Mouse (Mus musculus) gastrocnemius, adult 2 months (tissue): ENCODE measurements at regions not wholly inside any gene's neighbourhood (a gene's known extent, or its start where the extent isn't known, plus 50 kb on each side); places are given as distances from the start of the nearest gene placed in this dataset.

Source experiments
- DNase-seq: peaks from one replicate; pipeline ENCODE4 v3.0.0; 2022
- H3K27ac ChIP-seq: fragments of 200-600 bp; 2 replicates; pipeline ENCODE4 v1.8.1; 2022; ENCODE audit warnings: mild to moderate bottlenecking
- H3K4me3 ChIP-seq: fragments of 200-600 bp; 2 replicates; pipeline ENCODE4 v1.8.1; 2022; ENCODE audit warnings: mild to moderate bottlenecking, moderate library complexity
- CTCF ChIP-seq: fragments of 200-600 bp; IDR thresholded peaks from 2 replicates; pipeline ENCODE4 v1.8.1; 2022; ENCODE audit warnings: antibody characterized with exemption, mild to moderate bottlenecking, moderate library complexity
- intact Hi-C: fragments of 180-260 bp; cut with DNase I; formaldehyde crosslinking; loops from one replicate; pipeline ENCODE4 v1.15.1; 2025

DNA sequence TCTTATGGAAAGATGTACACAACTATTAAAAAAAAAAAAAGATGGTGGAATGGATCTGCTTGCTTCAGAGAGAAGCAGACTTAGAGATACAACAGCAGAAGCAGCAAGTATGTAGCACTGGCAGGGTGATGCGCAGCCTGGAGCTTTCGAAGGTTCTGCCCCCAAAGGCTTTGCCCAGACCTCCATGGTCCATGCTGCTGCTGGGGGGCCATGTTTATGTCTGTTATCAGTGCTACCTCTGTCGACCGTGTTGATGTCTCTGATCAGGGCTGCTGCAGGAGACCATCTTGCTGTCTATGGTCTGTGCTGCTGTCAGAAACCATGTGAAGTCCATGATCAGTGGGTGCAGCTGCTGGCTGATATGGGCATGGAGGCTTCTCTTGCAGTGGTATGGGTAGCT is 88.6 kb upstream of the Fam189a1 start:
- intact Hi-C loops = no loop called here
- no peak overlapping the region for H3K4me3 ChIP-seq
- H3K27ac ChIP-seq = no peak overlapping the region
- TF ChIP-seq CTCF = no peak
- DNase-seq = no peak

GRCm38 (mm10) chr7:65241208-65241607 is 84.8 kb upstream of the Fam189a1 start:
- DNase-seq = no peak
- H3K4me3 ChIP-seq = no peak overlapping the region
- intact Hi-C loops = no loop called here
- no peak overlapping the region for H3K27ac ChIP-seq
- TF ChIP-seq CTCF = no peak

GRCm38 (mm10) chr7:65235701-65236100 is 79.3 kb upstream of the Fam189a1 start:
- H3K27ac ChIP-seq = no peak overlapping the region
- H3K4me3 ChIP-seq = no peak overlapping the region
- no peak for DNase-seq
- TF ChIP-seq CTCF = no peak
- intact Hi-C loops = no loop called here

DNA sequence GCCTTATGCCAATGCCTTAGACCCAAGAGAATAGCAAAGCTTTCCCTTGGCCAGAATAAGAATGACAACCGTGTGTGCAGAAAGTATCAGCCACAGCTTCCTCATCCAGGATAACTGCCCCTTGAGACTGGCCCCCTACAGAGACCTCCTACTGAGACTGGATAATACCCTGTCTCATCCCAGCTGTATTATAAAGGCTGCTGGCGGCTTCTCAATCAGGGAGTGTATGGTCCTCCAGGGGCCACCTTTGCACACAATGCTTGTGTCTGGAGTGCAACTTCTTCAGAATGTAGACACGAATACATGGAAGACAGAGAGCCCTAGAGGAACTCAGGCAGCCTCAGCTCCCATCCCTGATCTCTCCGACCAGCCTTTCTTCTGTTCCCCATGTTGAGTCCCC is 77.3 kb upstream of the Fam189a1 start:
- no peak overlapping the region for H3K4me3 ChIP-seq
- no peak overlapping the region for H3K27ac ChIP-seq
- DNase-seq = no peak
- TF ChIP-seq CTCF = no peak
- intact Hi-C loops = no loop called here

GRCm38 (mm10) chr7:65229306-65229705 is 72.9 kb upstream of the Fam189a1 start:
- intact Hi-C loops = no loop called here
- no peak for TF ChIP-seq CTCF
- H3K27ac ChIP-seq = no peak overlapping the region
- no peak overlapping the region for H3K4me3 ChIP-seq
- DNase-seq = no peak

DNA sequence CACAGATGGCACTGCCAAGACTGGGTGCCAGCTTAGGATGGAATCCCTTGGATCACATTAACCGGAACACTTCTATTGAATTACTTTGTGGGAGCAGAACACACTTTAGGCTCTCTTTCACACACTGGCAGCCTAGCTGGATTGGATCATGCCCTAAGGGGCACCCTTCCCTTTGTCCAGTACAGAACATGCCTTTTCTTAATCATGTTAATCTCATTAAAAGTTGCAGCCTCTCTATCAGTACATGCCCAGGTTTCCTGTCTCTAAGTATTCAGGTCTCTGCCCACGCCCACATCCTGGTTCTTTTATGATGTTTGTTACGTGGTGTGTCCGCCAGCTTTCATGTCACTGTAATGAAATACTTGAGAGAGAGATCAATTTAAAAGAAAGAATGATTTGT is 69.8 kb upstream of the Fam189a1 start:
- no peak overlapping the region for H3K27ac ChIP-seq
- no peak for TF ChIP-seq CTCF
- no peak overlapping the region for H3K4me3 ChIP-seq
- intact Hi-C loops = no loop called here
- no peak for DNase-seq

GRCm38 (mm10) chr7:65213216-65213925 is 57.0 kb upstream of the Fam189a1 start:
- H3K27ac ChIP-seq = no peak overlapping the region
- DNase-seq = no peak

DNA sequence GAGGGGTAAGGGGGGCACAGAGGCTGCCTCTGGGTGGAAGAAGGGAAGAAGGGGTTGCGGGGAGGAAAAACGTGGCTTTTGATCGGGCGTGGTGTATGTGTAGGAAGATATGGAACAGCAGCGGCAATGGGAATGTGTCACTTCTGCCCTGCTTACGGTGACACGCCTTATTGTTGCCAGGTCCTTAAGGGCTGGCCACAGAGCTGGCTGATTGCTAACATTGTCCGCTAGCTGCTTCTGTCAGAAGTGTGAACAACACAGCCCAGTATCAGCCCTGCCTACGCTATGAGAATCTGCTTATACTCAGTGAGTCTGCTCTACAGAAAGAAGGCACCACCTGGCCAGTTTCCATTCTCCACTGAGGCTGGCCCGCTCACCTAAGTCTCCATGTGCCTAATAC is 50.9 kb upstream of the Fam189a1 start:
- Histone ChIP-seq H3K27ac (no peak overlapping the region), H3K4me3 (no peak overlapping the region)
- no peak for DNase-seq
- TF ChIP-seq CTCF = no peak
- intact Hi-C loops = no loop called here

More at GRCm38 (mm10) chr7:65213216-65213925, 57.0 kb upstream of the Fam189a1 start:
- intact Hi-C loops = no loop called here
- peak; percentile 31; the same call in 1 of the 2 replicates for TF ChIP-seq CTCF
- H3K4me3 ChIP-seq = no peak overlapping the region
